Mouse (Mus musculus) cortical plate, adult 2 months (tissue): ENCODE data around the gene Crlf3.

ENCODE experiments used
- CTCF ChIP-seq: fragments of 200-500 bp; IDR thresholded peaks from 2 replicates; pipeline ENCODE4 v1.5.1; 2011; ENCODE audit warnings: mild to moderate bottlenecking, control low read depth, low read length; ENCODE audit not compliant: insufficient read depth; ENCODE audit errors: extremely low read depth
- POLR2A ChIP-seq: fragments of 200-500 bp; IDR thresholded peaks from 2 replicates; pipeline ENCODE4 v1.6.1; 2011; ENCODE audit warnings: mild to moderate bottlenecking, low read length, control low read depth; ENCODE audit not compliant: insufficient read depth; ENCODE audit errors: extremely low read depth

- TF ChIP-seq POLR2A = no peak
- TF ChIP-seq CTCF = no peak
Observed at GRCm38 (mm10) chr11:80090555-80091164, 9.9 kb upstream of the Crlf3 start.
